Comparison of ENCODE assay signal across 16 mouse cellular contexts in the genomic region with DNA sequence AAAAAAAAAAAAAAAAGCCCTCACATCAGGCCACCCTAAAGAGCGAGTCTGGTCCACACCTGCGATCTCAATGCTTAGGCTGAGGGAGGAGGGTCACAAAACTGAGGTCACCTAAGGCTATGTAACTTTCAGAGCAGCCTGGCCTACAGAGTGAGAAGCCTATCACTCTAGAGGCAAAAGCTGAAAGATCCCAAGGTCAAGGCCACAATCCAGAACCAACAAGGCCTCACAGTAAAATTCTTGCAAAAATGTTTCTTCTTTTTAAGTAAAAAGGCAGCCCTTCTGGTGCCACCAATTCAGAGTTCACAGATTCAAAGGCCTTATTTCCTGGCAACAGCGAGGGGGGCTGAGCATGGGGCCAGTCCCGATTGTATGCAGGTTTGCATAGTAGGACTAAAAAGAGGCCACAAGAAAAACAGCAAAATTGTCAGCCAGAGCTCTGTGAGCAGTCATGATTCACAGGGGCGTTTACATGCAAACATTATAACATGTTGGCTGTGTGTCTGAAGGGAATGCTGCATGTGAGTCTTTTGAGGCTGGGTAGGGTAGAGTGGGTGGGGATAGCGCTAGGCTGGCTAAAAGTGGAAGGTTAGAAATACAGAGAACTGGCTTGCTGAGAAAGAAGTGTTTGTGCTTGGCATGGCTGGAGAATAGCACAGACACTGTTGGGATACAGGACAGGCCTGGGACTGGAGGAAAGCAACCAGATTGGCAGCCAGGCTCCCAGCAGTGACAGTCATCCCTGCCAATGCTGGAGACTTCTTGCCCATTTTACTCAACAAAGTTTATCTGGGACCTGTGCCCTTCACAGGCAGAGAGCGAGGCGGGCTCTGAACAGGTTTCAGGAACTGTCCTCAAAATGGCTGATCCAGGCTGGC. TPM values are rescaled to one million over a fixed set of nuclear protein-coding genes. Genes with fewer than 3 reads are reported as not detected.
A peak's percentile ranks its signal among the peaks of the same experiment; 100 is the strongest.
DNase-seq lines count a peak whose midpoint lies in the region; ATAC-seq and TF ChIP-seq lines count a peak whose summit lies in the region.
"Had no signal": no experiment of that assay in that cellular context is flagged by ENCODE, and none has a peak within 500 bp of the region (broad histone marks: within the 10 kb centered on the region; RNA-seq: fewer than 3 reads in every experiment).

No protein-coding gene starts in this region.

- dilution Hi-C loops in CH12.LX (cut with MboI; ENCODE audit: extremely low pct_ligation_motif_present, extremely low pct_unique_long_range_greater_than_20kb, low sequenced_read_pairs): no loop called here

- H3K9ac ChIP-seq in hindbrain, postnatal 0 days (replicated peaks; ENCODE audit: low read length): no peak overlapping the region
- H3K9ac ChIP-seq in hindbrain, embryonic 16.5 days (ENCODE audit: low read depth, low read length): no peak overlapping the region
- no peak overlapping the region for H3K9ac ChIP-seq in CH12.LX (ENCODE audit: insufficient read depth, low read depth)
- H3K9ac ChIP-seq: heart, embryonic 15.5 days; hindbrain, embryonic 12.5 days; limb, embryonic 13.5 days; lung, embryonic 14.5 days had no signal

- in situ Hi-C loops in CH12.LX (cut with MboI; ENCODE audit: low pct_ligation_motif_present, low pct_unique_long_range_greater_than_20kb, low sequenced_read_pairs): no loop called here

- H3K27me3 ChIP-seq in hindbrain, postnatal 0 days (ENCODE audit: insufficient read depth, low read length): no peaks in the 10 kb centered on the region
- H3K27me3 ChIP-seq in hindbrain, embryonic 16.5 days (replicated peaks; ENCODE audit: control insufficient read depth, insufficient read depth, low read length): no peaks in the 10 kb centered on the region
- H3K27me3 ChIP-seq in CH12.LX (replicated peaks): no peaks in the 10 kb centered on the region
- H3K27me3 ChIP-seq: heart, embryonic 15.5 days; hindbrain, embryonic 12.5 days; limb, embryonic 13.5 days; megakaryocyte, embryonic 14.5 days had no signal

- H3K4me2 ChIP-seq in hindbrain, postnatal 0 days (ENCODE audit: low read depth, low read length): no peak overlapping the region
- H3K4me2 ChIP-seq in hindbrain, embryonic 16.5 days (ENCODE audit: low read length): no peak overlapping the region
- H3K4me2 ChIP-seq in CH12.LX (ENCODE audit: insufficient read depth, low read depth, poor library complexity, severe bottlenecking): no peak overlapping the region
- H3K4me2 ChIP-seq: heart, embryonic 15.5 days; hindbrain, embryonic 12.5 days; limb, embryonic 13.5 days; lung, embryonic 14.5 days had no signal

- TF ChIP-seq CTCF in hindbrain, postnatal 0 days (IDR thresholded peaks at IDR 0.05; ENCODE audit: low read depth): no peak
- TF ChIP-seq CTCF in CH12.LX (conservative IDR thresholded peaks at IDR 0.05 in 1 of 2, IDR thresholded peaks at IDR 0.05 in 1 of 2; ENCODE audit: low read depth in 2 of 2, low read length in 2 of 2): no peak

- peak; percentile 7 for DNase-seq in hindbrain, postnatal 0 days (ENCODE audit: low spot score)
- DNase-seq in CD4-positive, CD25-positive, alpha-beta regulatory T cell, adult 2 months (ENCODE audit: low read depth, low spot score): peak; percentile 43
- no peak for DNase-seq in CH12.LX (ENCODE audit: extremely low read depth)
- peak; percentile 69 to 80 for DNase-seq in cerebellum, postnatal 10 days
- DNase-seq in gastrocnemius, postnatal 36 days: no peak
- DNase-seq in right cerebral cortex, postnatal 36 days (ENCODE audit: low spot score in 2 of 2): no peak
- DNase-seq: gastrocnemius, postnatal 10 days; kidney, adult 2 months; lung, embryonic 14.5 days had no signal

- TF ChIP-seq RAD21 in CH12.LX (IDR thresholded peaks at IDR 0.05; ENCODE audit: low read depth, low read length): no peak

- no peak overlapping the region for H3K4me3 ChIP-seq in hindbrain, postnatal 0 days (ENCODE audit: low read length)
- no peak overlapping the region for H3K4me3 ChIP-seq in hindbrain, embryonic 16.5 days (ENCODE audit: low read length)
- no peak overlapping the region for H3K4me3 ChIP-seq in CH12.LX (replicated peaks in 1 of 3; ENCODE audit: low read depth in 2 of 3, low read length in 2 of 3, poor library complexity in 1 of 3)
- H3K4me3 ChIP-seq: forebrain, embryonic 10.5 days; heart, embryonic 15.5 days; hindbrain, embryonic 12.5 days; limb, embryonic 13.5 days; megakaryocyte, embryonic 14.5 days had no signal

- H3K27ac ChIP-seq in hindbrain, postnatal 0 days: peak overlapping the region; percentile 55; the same call in 1 of the 2 replicates
- H3K27ac ChIP-seq in hindbrain, embryonic 16.5 days (ENCODE audit: low read depth, low read length): no peak overlapping the region; the same call in 1 of the 2 replicates
- H3K27ac ChIP-seq in CH12.LX (ENCODE audit: insufficient read depth, low read depth): peak overlapping the region; percentile 21
- H3K27ac ChIP-seq: forebrain, embryonic 10.5 days; heart, embryonic 15.5 days; hindbrain, embryonic 12.5 days had no signal

- H3K36me3 ChIP-seq in hindbrain, postnatal 0 days (ENCODE audit: insufficient read depth, low read length): peaks cover 24% of the 10 kb centered on the region
- H3K36me3 ChIP-seq in hindbrain, embryonic 16.5 days (ENCODE audit: control insufficient read depth, insufficient read depth, low read length): peaks cover 23% of the 10 kb centered on the region
- H3K36me3 ChIP-seq in CH12.LX (replicated peaks in 1 of 2; ENCODE audit: control insufficient read depth in 1 of 2, insufficient read depth in 1 of 2, low read length in 1 of 2): peaks cover 60 to 73% of the 10 kb centered on the region in 2 experiments

- no peaks in the 10 kb centered on the region for H3K9me3 ChIP-seq in hindbrain, postnatal 0 days (ENCODE audit: low read length)
- no peaks in the 10 kb centered on the region for H3K9me3 ChIP-seq in hindbrain, embryonic 16.5 days (ENCODE audit: control insufficient read depth, low read length)
- H3K9me3 ChIP-seq in CH12.LX (replicated peaks; ENCODE audit: low read length): no peaks in the 10 kb centered on the region
- H3K9me3 ChIP-seq: forebrain, embryonic 10.5 days; heart, embryonic 15.5 days; hindbrain, embryonic 12.5 days; limb, embryonic 13.5 days; megakaryocyte, embryonic 14.5 days had no signal

- no peak for TF ChIP-seq EP300 in CH12.LX (IDR thresholded peaks at IDR 0.05; ENCODE audit: low read length)

- 87% methylated on average over 8 of the region's 8 CpGs for WGBS in hindbrain, postnatal 0 days
- 93% methylated on average over 8 of the region's 8 CpGs for WGBS in hindbrain, embryonic 16.5 days

- TF ChIP-seq POLR2A in CH12.LX (IDR thresholded peaks at IDR 0.05; ENCODE audit: low read depth, low read length): no peak

- intact Hi-C loops in gastrocnemius, postnatal 36 days (cut with DNase I): no loop called here

- no peak for ATAC-seq in hindbrain, postnatal 0 days
- no peak for ATAC-seq in hindbrain, embryonic 16.5 days

- no peaks in the 10 kb centered on the region for H3K4me1 ChIP-seq in hindbrain, postnatal 0 days (ENCODE audit: insufficient read depth, low read length)
- H3K4me1 ChIP-seq in hindbrain, embryonic 16.5 days (ENCODE audit: control insufficient read depth, insufficient read depth, low read depth, low read length): peaks cover 6% of the 10 kb centered on the region
- H3K4me1 ChIP-seq in CH12.LX (ENCODE audit: control insufficient read depth in 1 of 2, insufficient read depth in 2 of 2): peaks cover 20 to 64% of the 10 kb centered on the region in 2 experiments

- peaks cover 13% of the 10 kb centered on the region for H3K79me2 ChIP-seq in CH12.LX (replicated peaks; ENCODE audit: control insufficient read depth, extremely low read depth, insufficient read depth, poor library complexity, severe bottlenecking)

RNA-seq across cellular contexts. Expression of a gene that starts 5.4 kb away (rescaled TPM):
- 19.0 and 23.3 TPM in 2 replicates for total RNA-seq in hindbrain, postnatal 0 days (2014; rRNA removed)
- 18.5 and 21.2 TPM in 2 replicates for polyA plus RNA-seq in hindbrain, postnatal 0 days (2015; fragmentation: Nextera tagmentation; extraction: Ambion mirVana)
- 20.9 TPM in 2 replicates for polyA plus RNA-seq in hindbrain, embryonic 16.5 days (2015; fragmentation: Nextera tagmentation; extraction: Ambion mirVana)
- total RNA-seq in CH12.LX (2012; rRNA removed) (86.0 and 103 TPM in 2 replicates), CH12.LX (2014; rRNA removed) (54.7 and 60.1 TPM in 2 replicates)
- polyA plus RNA-seq in CH12.LX (2012; ENCODE audit: insufficient read length, low read depth): 99.8 and 111 TPM in 2 replicates
- total RNA-seq in gastrocnemius, postnatal 36 days (2021): 1 to 10 TPM; 3.0 to 3.3 TPM

RNA-seq across cellular contexts. Expression of a gene that starts 8.7 kb away (rescaled TPM):
- 57.4 and 72.6 TPM in 2 replicates for total RNA-seq in hindbrain, postnatal 0 days (2014; rRNA removed)
- polyA plus RNA-seq in hindbrain, postnatal 0 days (2015; fragmentation: Nextera tagmentation; extraction: Ambion mirVana): 42.0 and 43.9 TPM in 2 replicates
- 49.9 and 50.3 TPM in 2 replicates for polyA plus RNA-seq in hindbrain, embryonic 16.5 days (2015; fragmentation: Nextera tagmentation; extraction: Ambion mirVana)
- total RNA-seq in CH12.LX (2012; rRNA removed) (120 and 156 TPM in 2 replicates), CH12.LX (2014; rRNA removed) (177 and 186 TPM in 2 replicates)
- polyA plus RNA-seq in CH12.LX (2012; ENCODE audit: insufficient read length, low read depth): 129 and 131 TPM in 2 replicates
- total RNA-seq in gastrocnemius, postnatal 36 days (2021): 100 to 1,000 TPM; 113 to 156 TPM

RNA-seq across cellular contexts. Expression of a gene that starts 23.4 kb away (rescaled TPM):
- total RNA-seq in hindbrain, postnatal 0 days (2014; rRNA removed): 240 and 243 TPM in 2 replicates
- 29.1 and 32.6 TPM in 2 replicates for polyA plus RNA-seq in hindbrain, postnatal 0 days (2015; fragmentation: Nextera tagmentation; extraction: Ambion mirVana)
- polyA plus RNA-seq in hindbrain, embryonic 16.5 days (2015; fragmentation: Nextera tagmentation; extraction: Ambion mirVana): 26.7 and 30.6 TPM in 2 replicates
- total RNA-seq in CH12.LX (2012; rRNA removed): 70.4 and 90.7 TPM in 2 replicates
- total RNA-seq in CH12.LX (2014; rRNA removed): 117 and 131 TPM in 2 replicates
- polyA plus RNA-seq in CH12.LX (2012; ENCODE audit: insufficient read length, low read depth): 93.6 and 100 TPM in 2 replicates
- total RNA-seq in gastrocnemius, postnatal 36 days (2021): 10 to 100 TPM; 18.4 to 20.3 TPM

RNA-seq across cellular contexts. Expression of a gene that starts 28.2 kb away (rescaled TPM):
- 0.36 and 0.37 TPM in 2 replicates for total RNA-seq in hindbrain, postnatal 0 days (2014; rRNA removed)
- polyA plus RNA-seq in hindbrain, postnatal 0 days (2015; fragmentation: Nextera tagmentation; extraction: Ambion mirVana): 0.09 and 0.11 TPM in 2 replicates
- polyA plus RNA-seq in hindbrain, embryonic 16.5 days (2015; fragmentation: Nextera tagmentation; extraction: Ambion mirVana): 0.04 and 0.09 TPM in 2 replicates
- total RNA-seq in CH12.LX (2012; rRNA removed) (1.4 and 1.5 TPM in 2 replicates), CH12.LX (2014; rRNA removed) (0.54 and 1.0 TPM in 2 replicates)
- polyA plus RNA-seq in CH12.LX (2012; ENCODE audit: insufficient read length, low read depth): 9.9 and 12.5 TPM in 2 replicates
- under 1 TPM; 0.25 to 0.31 TPM for total RNA-seq in gastrocnemius, postnatal 36 days (2021)
- polyA plus RNA-seq: embryonic facial prominence, embryonic 11.5 days; forebrain, embryonic 10.5 days had no signal

RNA-seq across cellular contexts. Expression of a gene that starts 36.2 kb away (rescaled TPM):
- total RNA-seq in hindbrain, postnatal 0 days (2014; rRNA removed): 1.3 and 1.8 TPM in 2 replicates
- polyA plus RNA-seq in hindbrain, postnatal 0 days (2015; fragmentation: Nextera tagmentation; extraction: Ambion mirVana): 1.2 and 1.7 TPM in 2 replicates
- polyA plus RNA-seq in hindbrain, embryonic 16.5 days (2015; fragmentation: Nextera tagmentation; extraction: Ambion mirVana): 2.1 TPM in 2 replicates
- total RNA-seq in CH12.LX (2012; rRNA removed): 3.0 and 3.4 TPM in 2 replicates
- 2.1 and 3.0 TPM in 2 replicates for total RNA-seq in CH12.LX (2014; rRNA removed)
- polyA plus RNA-seq in CH12.LX (2012; ENCODE audit: insufficient read length, low read depth): 2.8 and 3.1 TPM in 2 replicates
- total RNA-seq in gastrocnemius, postnatal 36 days (2021): 1 to 10 TPM in 1 of 2 experiments, under 1 TPM in 1; 0.76 to 1.2 TPM

Comparison
In these comparisons a context has a peak if more than half of its experiments do, and no peak if none do; other contexts are left out.
1. DNase-seq: peak in hindbrain, postnatal 0 days (single experiment), CD4-positive, CD25-positive, alpha-beta regulatory T cell, adult 2 months (single experiment) and cerebellum, postnatal 10 days (2 of 2); none in CH12.LX (single experiment), gastrocnemius, postnatal 36 days (0 of 2) and right cerebral cortex, postnatal 36 days (0 of 2).